Mouse (Mus musculus): ENCODE results near the gene Ergic2. TPM values are rescaled to one million over a fixed set of nuclear protein-coding genes. Genes with fewer than 3 reads are reported as not detected.
A peak's percentile ranks its signal among the peaks of the same experiment; 100 is the strongest.

Gene Ergic2
- polyA plus RNA-seq (2014; fragmentation: Nextera tagmentation; extraction: Ambion mirVana), result 207 and 220 TPM in 2 replicates

GRCm38 (mm10) chr6:148211897-148212680, at the start of gene Ergic2:
Ergic2 (minus strand) TSS chr6:148212374.
- Histone ChIP-seq H3K4me3 (replicated peaks; ENCODE audit: low read length) (peak within 1 kb of the TSS; percentile 88), H3K4me1 (replicated peaks; ENCODE audit: control insufficient read depth, insufficient read depth, low read length) (peaks cover 20% of the 10 kb centered on the region), H3K27ac (peak within 1 kb of the TSS; percentile 90), H3K4me2 (replicated peaks) (peak within 1 kb of the TSS; percentile 79), H3K9me3 (ENCODE audit: control insufficient read depth, low read length) (no peaks in the 10 kb centered on the region), H3K9ac (peak within 1 kb of the TSS; percentile 95), H3K36me3 (replicated peaks; ENCODE audit: control insufficient read depth, insufficient read depth) (0 out of 2 replicates have a peak, but pooled peaks cover 4% of the 10 kb centered on the region), H3K27me3 (ENCODE audit: control insufficient read depth, insufficient read depth, low read length) (no peaks in the 10 kb centered on the region)
- under 1% methylated on average over 61 of the region's 61 CpGs for WGBS
- ATAC-seq (ENCODE audit: low FRiP score) (peak; percentile 98), DNase-seq (ENCODE audit: low spot score) (peak; percentile 100)

GRCm38 (mm10) chr6:148260729-148261101, 48.5 kb upstream of the Ergic2 start:
- H3K4me2 ChIP-seq (replicated peaks), result no peak overlapping the region
- WGBS, result 71% methylated on average over 6 of the region's 6 CpGs
- no peak for DNase-seq (ENCODE audit: low spot score)
- no peaks in the 10 kb centered on the region for H3K9me3 ChIP-seq (ENCODE audit: control insufficient read depth, low read length)
- no peak overlapping the region for H3K9ac ChIP-seq
- peak overlapping the region; percentile 45; the same call in 1 of the 2 replicates for H3K27ac ChIP-seq
- peaks cover 5% of the 10 kb centered on the region; the same call in 1 of the 2 replicates for H3K4me1 ChIP-seq (replicated peaks; ENCODE audit: control insufficient read depth, insufficient read depth, low read length)
- no peaks in the 10 kb centered on the region for H3K36me3 ChIP-seq (replicated peaks; ENCODE audit: control insufficient read depth, insufficient read depth)
- H3K4me3 ChIP-seq (replicated peaks; ENCODE audit: low read length), result no peak overlapping the region
- peak; percentile 33; the same call in 1 of the 2 replicates for ATAC-seq (ENCODE audit: low FRiP score)
- H3K27me3 ChIP-seq (ENCODE audit: control insufficient read depth, insufficient read depth, low read length), result no peaks in the 10 kb centered on the region

GRCm38 (mm10) chr6:148259979-148260728, 48.0 kb upstream of the Ergic2 start:
- Histone ChIP-seq H3K27ac (peak overlapping the region; percentile 45; the same call in 1 of the 2 replicates), H3K9me3 (ENCODE audit: control insufficient read depth, low read length) (no peaks in the 10 kb centered on the region), H3K4me1 (replicated peaks; ENCODE audit: control insufficient read depth, insufficient read depth, low read length) (peaks cover 5% of the 10 kb centered on the region; the same call in 1 of the 2 replicates), H3K27me3 (ENCODE audit: control insufficient read depth, insufficient read depth, low read length) (no peaks in the 10 kb centered on the region), H3K4me3 (replicated peaks; ENCODE audit: low read length) (no peak overlapping the region), H3K36me3 (replicated peaks; ENCODE audit: control insufficient read depth, insufficient read depth) (no peaks in the 10 kb centered on the region), H3K9ac (no peak overlapping the region), H3K4me2 (replicated peaks) (no peak overlapping the region)
- 35% methylated on average over 4 of the region's 4 CpGs for WGBS
- ATAC-seq (ENCODE audit: low FRiP score), result peak; percentile 86
- peak; percentile 55 for DNase-seq (ENCODE audit: low spot score)

- H3K27me3 ChIP-seq (ENCODE audit: control insufficient read depth, insufficient read depth, low read length), result no peaks in the 10 kb centered on the region
- no peak overlapping the region for H3K4me3 ChIP-seq (replicated peaks; ENCODE audit: low read length)
- DNase-seq (ENCODE audit: low spot score), result no peak
- H3K9me3 ChIP-seq (ENCODE audit: control insufficient read depth, low read length), result no peaks in the 10 kb centered on the region
- H3K27ac ChIP-seq, result no peak overlapping the region
- ATAC-seq (ENCODE audit: low FRiP score), result no peak
- H3K4me1 ChIP-seq (replicated peaks; ENCODE audit: control insufficient read depth, insufficient read depth, low read length), result peaks cover 5% of the 10 kb centered on the region; the same call in 1 of the 2 replicates
- H3K4me2 ChIP-seq (replicated peaks), result no peak overlapping the region
- H3K9ac ChIP-seq, result no peak overlapping the region
- 65% methylated on average over 8 of the region's 8 CpGs for WGBS
- no peaks in the 10 kb centered on the region for H3K36me3 ChIP-seq (replicated peaks; ENCODE audit: control insufficient read depth, insufficient read depth)
Observed at GRCm38 (mm10) chr6:148259074-148259473, 46.9 kb upstream of the Ergic2 start.

- WGBS, result 93% methylated on average over 2 of the region's 2 CpGs
- H3K27ac ChIP-seq, result no peak overlapping the region
- H3K4me2 ChIP-seq (replicated peaks), result no peak overlapping the region
- H3K27me3 ChIP-seq (ENCODE audit: control insufficient read depth, insufficient read depth, low read length), result no peaks in the 10 kb centered on the region
- no peaks in the 10 kb centered on the region for H3K9me3 ChIP-seq (ENCODE audit: control insufficient read depth, low read length)
- peaks cover 11% of the 10 kb centered on the region for H3K4me1 ChIP-seq (replicated peaks; ENCODE audit: control insufficient read depth, insufficient read depth, low read length)
- no peak overlapping the region for H3K4me3 ChIP-seq (replicated peaks; ENCODE audit: low read length)
- DNase-seq (ENCODE audit: low spot score) (no peak), ATAC-seq (ENCODE audit: low FRiP score) (no peak)
- H3K9ac ChIP-seq, result no peak overlapping the region
- H3K36me3 ChIP-seq (replicated peaks; ENCODE audit: control insufficient read depth, insufficient read depth), result no peaks in the 10 kb centered on the region
Observed at GRCm38 (mm10) chr6:148257805-148258204, 45.6 kb upstream of the Ergic2 start.

- 90% methylated on average over 3 of the region's 3 CpGs for WGBS
- Histone ChIP-seq H3K4me1 (replicated peaks; ENCODE audit: control insufficient read depth, insufficient read depth, low read length) (peaks cover 14% of the 10 kb centered on the region), H3K27me3 (ENCODE audit: control insufficient read depth, insufficient read depth, low read length) (no peaks in the 10 kb centered on the region), H3K9me3 (ENCODE audit: control insufficient read depth, low read length) (no peaks in the 10 kb centered on the region), H3K9ac (no peak overlapping the region), H3K4me2 (replicated peaks) (no peak overlapping the region), H3K36me3 (replicated peaks; ENCODE audit: control insufficient read depth, insufficient read depth) (no peaks in the 10 kb centered on the region), H3K27ac (no peak overlapping the region), H3K4me3 (replicated peaks; ENCODE audit: low read length) (no peak overlapping the region)
- DNase-seq (ENCODE audit: low spot score) (no peak), ATAC-seq (ENCODE audit: low FRiP score) (no peak)
Observed at GRCm38 (mm10) chr6:148256109-148256508, 43.9 kb upstream of the Ergic2 start.

GRCm38 (mm10) chr6:148255395-148256053, 43.4 kb upstream of the Ergic2 start:
- Histone ChIP-seq H3K9me3 (ENCODE audit: control insufficient read depth, low read length) (no peaks in the 10 kb centered on the region), H3K4me2 (replicated peaks) (no peak overlapping the region), H3K27me3 (ENCODE audit: control insufficient read depth, insufficient read depth, low read length) (no peaks in the 10 kb centered on the region), H3K4me1 (replicated peaks; ENCODE audit: control insufficient read depth, insufficient read depth, low read length) (peaks cover 9% of the 10 kb centered on the region), H3K4me3 (replicated peaks; ENCODE audit: low read length) (no peak overlapping the region), H3K27ac (no peak overlapping the region), H3K36me3 (replicated peaks; ENCODE audit: control insufficient read depth, insufficient read depth) (no peaks in the 10 kb centered on the region), H3K9ac (no peak overlapping the region)
- 67% methylated on average over 1 of the region's 1 CpGs for WGBS
- ATAC-seq (ENCODE audit: low FRiP score) (no peak), DNase-seq (ENCODE audit: low spot score) (no peak)

- DNase-seq (ENCODE audit: low spot score), result no peak
- no peaks in the 10 kb centered on the region for H3K9me3 ChIP-seq (ENCODE audit: control insufficient read depth, low read length)
- no peak overlapping the region for H3K4me2 ChIP-seq (replicated peaks)
- H3K4me3 ChIP-seq (replicated peaks; ENCODE audit: low read length), result no peak overlapping the region
- H3K9ac ChIP-seq, result no peak overlapping the region
- 81% methylated on average over 3 of the region's 3 CpGs for WGBS
- no peak for ATAC-seq (ENCODE audit: low FRiP score)
- no peaks in the 10 kb centered on the region for H3K27me3 ChIP-seq (ENCODE audit: control insufficient read depth, insufficient read depth, low read length)
- H3K36me3 ChIP-seq (replicated peaks; ENCODE audit: control insufficient read depth, insufficient read depth), result peaks cover 20% of the 10 kb centered on the region; the same call in 1 of the 2 replicates
- H3K4me1 ChIP-seq (replicated peaks; ENCODE audit: control insufficient read depth, insufficient read depth, low read length), result peaks cover 9% of the 10 kb centered on the region
- H3K27ac ChIP-seq, result no peak overlapping the region
Observed at GRCm38 (mm10) chr6:148249221-148249620, 37.0 kb upstream of the Ergic2 start.

GRCm38 (mm10) chr6:148248625-148249024, 36.5 kb upstream of the Ergic2 start:
- DNase-seq (ENCODE audit: low spot score) (peak; percentile 88), ATAC-seq (ENCODE audit: low FRiP score) (no peak; the same call in 1 of the 2 replicates)
- Histone ChIP-seq H3K4me1 (replicated peaks; ENCODE audit: control insufficient read depth, insufficient read depth, low read length) (peaks cover 9% of the 10 kb centered on the region), H3K27ac (no peak overlapping the region), H3K9me3 (ENCODE audit: control insufficient read depth, low read length) (no peaks in the 10 kb centered on the region), H3K36me3 (replicated peaks; ENCODE audit: control insufficient read depth, insufficient read depth) (peaks cover 20% of the 10 kb centered on the region; the same call in 1 of the 2 replicates), H3K4me3 (replicated peaks; ENCODE audit: low read length) (no peak overlapping the region), H3K9ac (no peak overlapping the region), H3K27me3 (ENCODE audit: control insufficient read depth, insufficient read depth, low read length) (no peaks in the 10 kb centered on the region), H3K4me2 (replicated peaks) (no peak overlapping the region)
- WGBS, result 44% methylated on average over 2 of the region's 2 CpGs

All from hindbrain, embryonic 14.5 days (tissue).